Mouse (Mus musculus): ENCODE data around the gene Spo11. TPM values are rescaled to one million over a fixed set of nuclear protein-coding genes. Genes with fewer than 3 reads are reported as not detected.

Gene Spo11
- polyA plus RNA-seq, 1 experiment from 2014 or later, result 1.4 TPM

DNA sequence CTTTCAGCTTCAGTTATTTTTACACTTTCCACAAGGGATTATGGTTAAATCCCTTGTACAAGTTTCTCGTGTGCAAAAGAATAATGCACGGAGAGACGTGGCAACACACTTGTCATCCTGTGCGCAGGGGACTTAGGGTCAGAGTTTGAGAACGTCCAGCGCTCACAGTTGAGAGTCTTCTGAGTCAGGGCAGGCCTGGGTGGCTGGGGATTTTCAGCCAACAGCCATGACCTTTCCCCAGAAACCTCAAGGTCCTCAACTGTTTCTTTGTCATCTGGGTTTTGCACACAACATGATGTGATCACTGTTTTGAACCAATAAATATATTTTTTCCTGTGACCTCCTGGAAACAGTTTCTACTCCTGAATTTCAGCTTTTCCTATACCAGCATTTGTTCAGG is 12.7 kb downstream of the Spo11 start:
- ATAC-seq (ENCODE audit: low FRiP score, low read depth), result no peak
- WGBS, result 80% methylated on average over 6 of the region's 6 CpGs

DNA sequence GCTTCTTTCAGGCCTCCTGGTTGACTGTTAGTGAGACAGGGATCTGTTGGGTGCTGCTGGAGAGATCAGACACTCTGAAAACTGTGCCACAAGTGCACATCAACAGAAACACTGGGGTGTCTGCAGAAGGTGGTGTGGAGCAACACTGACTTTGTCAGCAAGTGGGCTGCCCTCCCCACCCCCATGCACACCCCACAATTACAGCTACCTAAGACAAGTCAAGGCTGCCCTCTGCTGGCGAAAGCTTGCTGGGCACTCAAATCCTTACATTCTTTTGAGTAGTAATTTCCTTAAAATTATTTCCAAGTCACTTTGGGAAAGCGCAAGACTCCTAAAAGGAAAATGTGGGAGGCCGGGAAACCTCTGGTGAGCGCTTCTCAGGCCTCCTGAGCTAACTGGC is 18.7 kb downstream of the Spo11 start:
- H3K36me3 ChIP-seq, result no peaks in the 10 kb centered on the region
- H3K27ac ChIP-seq, result no peak overlapping the region
- no peaks in the 10 kb centered on the region for H3K9me3 ChIP-seq
- no peak overlapping the region for H3K9ac ChIP-seq
- WGBS, result 12% methylated on average over 4 of the region's 4 CpGs
- H3K27me3 ChIP-seq, result peaks cover 7% of the 10 kb centered on the region; the same call in 1 of the 2 replicates
- no peak overlapping the region for H3K4me3 ChIP-seq
- ATAC-seq (ENCODE audit: low FRiP score, low read depth), result no peak
- H3K4me1 ChIP-seq, result peaks cover 12% of the 10 kb centered on the region
- H3K4me2 ChIP-seq (replicated peaks), result no peak overlapping the region

More for the DNA sequence above, 12.7 kb downstream of the Spo11 start:
- Histone ChIP-seq H3K4me3 (no peak overlapping the region), H3K4me2 (replicated peaks) (no peak overlapping the region), H3K9ac (no peak overlapping the region), H3K9me3 (no peaks in the 10 kb centered on the region), H3K36me3 (no peaks in the 10 kb centered on the region), H3K4me1 (peaks cover 8% of the 10 kb centered on the region; the same call in 1 of the 2 replicates), H3K27ac (no peak overlapping the region), H3K27me3 (no peaks in the 10 kb centered on the region)

DNA sequence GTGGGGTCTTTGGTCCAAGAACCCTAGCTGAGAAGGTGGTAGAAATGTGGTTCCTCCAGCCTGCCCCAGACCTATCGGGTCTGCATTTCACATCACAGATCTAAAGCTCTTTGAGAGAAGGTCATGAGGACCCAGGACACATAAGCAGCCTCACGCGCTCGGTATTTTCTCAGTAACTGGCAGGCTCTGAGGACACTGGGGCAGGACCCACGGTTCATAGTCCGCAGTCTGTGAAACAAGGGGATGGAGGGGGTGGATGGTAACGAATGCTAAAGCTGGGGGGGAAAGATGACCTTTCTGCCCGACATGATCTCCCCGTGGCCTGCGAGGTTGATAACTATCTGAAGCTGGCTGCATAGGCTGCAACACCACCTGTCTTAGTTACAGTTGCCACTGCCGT is 20.2 kb downstream of the Spo11 start:
- Histone ChIP-seq H3K4me1 (peaks cover 22% of the 10 kb centered on the region), H3K9me3 (no peaks in the 10 kb centered on the region), H3K27me3 (peaks cover 7% of the 10 kb centered on the region; the same call in 1 of the 2 replicates), H3K4me3 (no peak overlapping the region), H3K36me3 (peaks cover 13% of the 10 kb centered on the region), H3K4me2 (replicated peaks) (no peak overlapping the region), H3K9ac (no peak overlapping the region), H3K27ac (no peak overlapping the region)
- WGBS, result 58% methylated on average over 11 of the region's 11 CpGs
- no peak for ATAC-seq (ENCODE audit: low FRiP score, low read depth)

DNA sequence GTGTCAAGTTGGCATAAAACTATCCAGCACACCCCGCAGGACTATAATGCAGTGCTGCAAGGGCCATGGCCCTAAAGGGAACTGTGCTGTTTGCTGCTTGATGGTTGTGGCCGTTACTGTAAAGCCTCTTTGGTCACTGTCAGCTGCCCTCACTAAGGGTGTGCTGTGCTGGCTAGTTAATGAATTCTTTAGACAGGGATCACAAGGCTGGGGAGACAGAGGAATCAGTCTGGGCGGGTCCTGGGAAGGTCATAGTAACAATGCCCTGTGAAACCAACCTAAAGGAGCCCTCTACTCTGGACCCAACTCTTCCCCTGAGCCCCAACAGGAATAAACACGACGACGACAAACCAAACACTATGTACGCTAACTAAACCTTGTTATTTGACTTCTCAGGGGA is 21.0 kb downstream of the Spo11 start:
- Histone ChIP-seq H3K9ac (no peak overlapping the region), H3K4me1 (peaks cover 22% of the 10 kb centered on the region), H3K36me3 (peaks cover 21% of the 10 kb centered on the region), H3K27me3 (peaks cover 7% of the 10 kb centered on the region; the same call in 1 of the 2 replicates), H3K4me2 (replicated peaks) (no peak overlapping the region), H3K9me3 (no peaks in the 10 kb centered on the region), H3K4me3 (no peak overlapping the region), H3K27ac (no peak overlapping the region)
- WGBS, result 66% methylated on average over 7 of the region's 7 CpGs
- ATAC-seq (ENCODE audit: low FRiP score, low read depth), result no peak

DNA sequence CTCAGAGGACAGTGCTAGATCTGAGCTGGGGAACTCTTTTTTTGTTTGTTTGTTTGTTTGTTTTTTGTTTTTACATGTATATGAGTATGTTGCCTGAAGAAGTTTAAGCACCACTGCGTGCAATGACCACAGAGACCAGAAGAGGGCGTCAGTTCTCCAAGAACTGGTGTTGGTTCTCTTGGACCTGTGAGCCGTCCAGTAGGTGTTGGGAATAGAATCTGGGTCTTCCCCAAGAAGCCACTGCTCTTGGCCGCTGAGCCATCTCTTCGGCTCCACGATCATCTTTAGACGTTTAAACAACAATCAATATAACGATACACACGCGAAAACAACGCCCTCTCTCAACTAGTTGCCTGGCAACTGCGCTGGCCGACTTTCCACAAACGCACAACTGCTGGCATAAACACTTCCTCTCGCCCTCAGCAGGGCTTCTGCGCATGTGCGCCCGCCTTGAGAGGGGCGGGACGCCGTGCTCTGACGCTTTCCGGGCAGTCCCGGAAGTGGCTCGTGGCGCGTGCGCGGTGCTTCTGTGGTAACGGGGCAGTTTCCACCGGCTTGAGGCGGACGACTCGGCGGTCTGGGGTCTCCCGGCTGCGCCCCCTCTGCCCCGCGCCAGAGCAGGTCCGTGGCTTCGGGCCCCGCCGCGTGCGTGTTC is 22.3 kb downstream of the Spo11 start, which contains the start of gene Rae1:
Gene Rae1 (plus strand): TSS at position 488 of the 655 bp plus-strand sequence.
- peak within 1 kb of the TSS; percentile 95 for H3K9ac ChIP-seq
- H3K36me3 ChIP-seq, result peaks cover 33% of the 10 kb centered on the region
- WGBS, result under 1% methylated on average over 45 of the region's 45 CpGs
- H3K4me1 ChIP-seq, result peaks cover 22% of the 10 kb centered on the region
- H3K4me3 ChIP-seq, result peak within 1 kb of the TSS; percentile 95
- H3K27ac ChIP-seq, result peak within 1 kb of the TSS; percentile 88
- H3K4me2 ChIP-seq (replicated peaks), result peak within 1 kb of the TSS; percentile 93
- H3K9me3 ChIP-seq, result no peaks in the 10 kb centered on the region
- H3K27me3 ChIP-seq, result peaks cover 7% of the 10 kb centered on the region; the same call in 1 of the 2 replicates
- peak; percentile 93 for ATAC-seq (ENCODE audit: low FRiP score, low read depth)

DNA sequence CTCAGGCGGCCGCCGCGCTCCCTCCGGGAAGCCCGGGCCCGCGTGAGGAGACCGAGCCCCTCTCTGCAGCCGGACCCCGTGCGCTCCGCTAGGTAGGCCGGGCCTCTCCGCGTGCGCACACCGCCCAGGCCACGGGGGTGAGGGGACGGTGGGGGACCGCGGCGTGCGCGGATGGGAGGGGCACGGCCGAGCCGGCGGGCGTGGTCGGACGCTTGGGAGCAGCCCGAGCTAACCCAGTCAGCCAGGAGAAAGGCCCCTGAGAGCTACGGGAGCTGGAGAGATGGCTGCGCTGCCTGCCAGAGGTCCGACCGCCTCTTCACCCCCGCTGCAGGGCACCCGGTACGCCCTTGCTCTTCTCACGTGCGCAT is 22.8 kb downstream of the Spo11 start:
- peak; percentile 86 for ATAC-seq (ENCODE audit: low FRiP score, low read depth)
- Histone ChIP-seq H3K27me3 (peaks cover 7% of the 10 kb centered on the region; the same call in 1 of the 2 replicates), H3K4me1 (peaks cover 22% of the 10 kb centered on the region), H3K27ac (peak overlapping the region; percentile 88), H3K9ac (peak overlapping the region; percentile 95), H3K4me3 (peak overlapping the region; percentile 95), H3K9me3 (no peaks in the 10 kb centered on the region), H3K4me2 (replicated peaks) (peak overlapping the region; percentile 93), H3K36me3 (peaks cover 38% of the 10 kb centered on the region)
- WGBS, result under 1% methylated on average over 42 of the region's 42 CpGs

DNA sequence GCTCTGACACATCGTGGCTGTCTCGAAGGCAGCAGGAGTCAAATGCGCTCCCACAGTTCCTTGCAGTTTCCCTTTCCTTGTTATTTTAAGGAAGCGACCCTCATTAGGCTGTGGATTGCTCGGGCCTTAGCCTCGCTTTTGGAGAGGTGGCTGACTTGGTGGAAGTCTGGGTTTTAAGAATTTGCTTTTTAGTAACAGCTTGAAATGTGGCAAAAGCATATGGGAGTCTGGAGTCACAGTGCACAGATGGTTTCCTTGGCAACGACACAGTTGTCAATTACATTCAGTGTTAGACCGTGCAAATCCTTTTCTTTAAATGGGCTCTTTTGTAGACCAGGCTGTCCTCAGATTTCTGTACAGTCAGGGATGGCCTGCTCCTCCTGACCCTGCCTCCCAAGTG is 23.4 kb downstream of the Spo11 start:
- H3K4me3 ChIP-seq, result peak overlapping the region; percentile 95
- peak overlapping the region; percentile 93 for H3K4me2 ChIP-seq (replicated peaks)
- H3K4me1 ChIP-seq, result peaks cover 18% of the 10 kb centered on the region
- no peak overlapping the region; the same call in 1 of the 2 replicates for H3K27ac ChIP-seq
- peaks cover 7% of the 10 kb centered on the region; the same call in 1 of the 2 replicates for H3K27me3 ChIP-seq
- peaks cover 45% of the 10 kb centered on the region for H3K36me3 ChIP-seq
- 24% methylated on average over 8 of the region's 8 CpGs for WGBS
- H3K9me3 ChIP-seq, result no peaks in the 10 kb centered on the region
- H3K9ac ChIP-seq, result peak overlapping the region; percentile 95
- ATAC-seq (ENCODE audit: low FRiP score, low read depth), result no peak

DNA sequence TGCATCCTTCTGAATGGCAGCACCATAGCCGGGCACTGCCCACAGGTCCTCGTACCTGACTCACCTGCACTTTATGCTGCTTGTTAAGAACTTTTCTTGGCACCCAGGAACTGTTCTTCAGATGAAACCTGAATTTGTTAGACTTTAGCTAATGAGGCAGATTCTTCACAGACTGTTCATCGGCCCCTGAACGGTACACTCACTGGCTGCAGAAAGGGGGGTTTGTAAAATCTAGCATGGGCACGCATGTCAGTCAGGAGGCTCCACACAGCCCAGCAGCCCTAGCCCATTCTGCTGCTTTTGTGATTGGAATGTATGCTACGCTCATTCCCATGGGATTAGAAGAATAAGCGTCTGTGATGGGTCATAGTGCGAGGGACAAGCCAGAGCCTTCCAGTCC is 26.2 kb downstream of the Spo11 start:
- ATAC-seq (ENCODE audit: low FRiP score, low read depth), result no peak
- 95% methylated on average over 8 of the region's 8 CpGs for WGBS
- peaks cover 16% of the 10 kb centered on the region for H3K4me1 ChIP-seq
- H3K9me3 ChIP-seq, result no peaks in the 10 kb centered on the region
- H3K4me3 ChIP-seq, result no peak overlapping the region
- H3K36me3 ChIP-seq, result peaks cover 73% of the 10 kb centered on the region
- H3K9ac ChIP-seq, result no peak overlapping the region
- no peak overlapping the region for H3K4me2 ChIP-seq (replicated peaks)
- H3K27ac ChIP-seq, result no peak overlapping the region
- H3K27me3 ChIP-seq, result no peaks in the 10 kb centered on the region

DNA sequence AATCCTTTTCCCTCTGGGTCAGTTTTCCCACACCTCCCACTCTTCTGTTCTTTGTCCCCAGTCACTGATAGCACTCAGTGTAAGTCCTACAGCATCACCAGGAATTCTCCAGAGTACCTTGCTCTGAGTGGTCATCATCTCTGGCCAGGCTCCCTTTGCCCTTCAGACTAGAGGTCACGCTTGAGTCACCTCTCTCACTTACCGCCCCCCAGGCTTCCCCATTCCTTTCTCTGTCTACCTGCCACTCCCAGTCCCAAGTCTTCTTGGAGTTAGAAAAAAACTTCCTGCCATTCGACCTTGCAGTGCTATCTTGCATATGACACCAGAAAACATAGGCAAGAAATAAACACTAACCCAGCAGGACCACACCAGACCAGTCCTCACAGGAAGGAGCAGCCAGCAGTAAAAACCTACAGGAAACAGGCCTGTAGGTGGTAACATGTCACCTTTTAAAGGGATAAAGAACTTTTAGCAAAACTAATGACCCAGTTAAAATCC is 32.8 kb downstream of the Spo11 start:
- WGBS, result 71% methylated on average over 3 of the region's 3 CpGs

DNA sequence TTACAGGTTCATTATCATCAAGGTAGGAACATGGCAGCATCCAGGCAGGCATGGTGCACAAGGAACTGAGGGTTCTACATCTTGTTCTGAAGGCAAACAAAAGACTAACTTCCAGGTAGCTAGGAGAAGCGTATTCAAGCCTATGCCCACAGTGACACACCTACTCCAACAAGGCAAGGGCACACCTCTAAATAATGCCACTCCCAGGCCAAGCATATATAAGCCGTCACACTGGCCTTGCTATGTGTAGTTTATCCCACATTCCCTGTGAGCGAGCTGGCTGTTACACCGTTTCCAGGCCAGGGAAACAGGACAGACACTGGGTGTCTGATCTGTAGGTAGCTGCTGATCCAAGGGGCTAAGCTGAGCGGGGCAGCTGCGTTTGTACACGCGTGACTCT is 33.9 kb downstream of the Spo11 start:
- H3K27me3 ChIP-seq, result no peaks in the 10 kb centered on the region
- no peak overlapping the region for H3K9ac ChIP-seq
- peaks cover 4% of the 10 kb centered on the region; the same call in 1 of the 2 replicates for H3K4me1 ChIP-seq
- H3K27ac ChIP-seq, result no peak overlapping the region
- no peaks in the 10 kb centered on the region for H3K9me3 ChIP-seq
- WGBS, result 94% methylated on average over 8 of the region's 8 CpGs
- no peak overlapping the region for H3K4me2 ChIP-seq (replicated peaks)
- ATAC-seq (ENCODE audit: low FRiP score, low read depth), result no peak
- peaks cover 99% of the 10 kb centered on the region for H3K36me3 ChIP-seq
- H3K4me3 ChIP-seq, result no peak overlapping the region

More for the DNA sequence above, 32.8 kb downstream of the Spo11 start:
- no peak overlapping the region for H3K9ac ChIP-seq
- no peak overlapping the region for H3K4me3 ChIP-seq
- ATAC-seq (ENCODE audit: low FRiP score, low read depth), result no peak
- H3K4me1 ChIP-seq, result peaks cover 4% of the 10 kb centered on the region; the same call in 1 of the 2 replicates
- no peak overlapping the region for H3K27ac ChIP-seq
- no peaks in the 10 kb centered on the region for H3K9me3 ChIP-seq
- peaks cover 100% of the 10 kb centered on the region for H3K36me3 ChIP-seq
- no peaks in the 10 kb centered on the region for H3K27me3 ChIP-seq
- H3K4me2 ChIP-seq (replicated peaks), result no peak overlapping the region

DNA sequence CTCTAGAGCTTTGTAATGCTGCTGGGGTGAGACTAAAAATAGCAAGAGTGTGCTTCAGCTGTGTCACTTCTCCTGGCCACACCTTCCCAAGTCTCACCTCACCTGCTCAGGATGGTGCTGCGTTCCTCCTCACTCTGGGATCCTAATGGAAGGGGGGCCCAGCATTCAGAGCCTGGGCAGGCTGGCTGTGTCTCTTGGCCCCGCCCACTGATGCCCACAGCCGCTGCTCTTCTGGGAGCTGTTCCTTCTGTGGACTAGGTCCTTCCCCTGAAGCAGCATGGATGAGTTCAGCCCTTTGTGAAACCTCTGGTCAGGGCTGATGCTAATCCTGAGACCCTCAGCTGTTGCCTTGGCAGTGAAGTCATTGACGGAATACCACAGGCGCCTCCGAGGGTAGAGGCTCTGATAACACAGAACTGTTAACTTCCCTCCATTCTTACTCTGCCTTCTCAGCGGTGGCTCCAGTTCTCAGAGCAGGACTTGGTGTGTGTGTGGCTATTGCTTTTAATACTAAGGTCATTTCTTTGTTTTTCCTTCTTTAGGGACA is 37.3 kb downstream of the Spo11 start:
- Histone ChIP-seq H3K4me1 (peaks cover 13% of the 10 kb centered on the region), H3K36me3 (peaks cover 65% of the 10 kb centered on the region), H3K27me3 (peaks cover 9% of the 10 kb centered on the region; the same call in 1 of the 2 replicates), H3K4me3 (no peak overlapping the region), H3K4me2 (replicated peaks) (no peak overlapping the region), H3K9me3 (no peaks in the 10 kb centered on the region), H3K9ac (no peak overlapping the region), H3K27ac (no peak overlapping the region)
- no peak for ATAC-seq (ENCODE audit: low FRiP score, low read depth)
- WGBS, result 76% methylated on average over 7 of the region's 7 CpGs

DNA sequence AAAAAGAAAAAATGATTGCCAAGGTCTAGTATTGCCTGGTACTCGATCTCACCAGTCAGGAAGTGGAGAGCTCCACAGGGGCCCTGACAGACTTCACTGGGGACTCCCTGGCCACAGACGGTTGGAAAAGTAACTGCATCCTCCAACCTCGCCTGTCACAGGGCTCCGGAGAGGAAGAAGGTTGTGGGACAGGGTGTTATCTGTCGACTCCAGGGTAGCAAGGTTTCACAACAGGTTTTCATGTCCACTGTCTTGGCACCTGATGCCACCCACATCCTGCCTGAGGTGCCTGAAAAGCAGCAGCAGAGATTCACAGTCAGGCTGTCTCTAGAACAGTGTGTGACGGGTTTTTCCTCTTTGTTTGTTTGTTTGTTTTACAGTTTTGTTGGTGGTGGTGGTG is 40.4 kb downstream of the Spo11 start:
- Histone ChIP-seq H3K36me3 (peaks cover 34% of the 10 kb centered on the region), H3K4me1 (peaks cover 24% of the 10 kb centered on the region), H3K27me3 (peaks cover 20% of the 10 kb centered on the region), H3K4me2 (replicated peaks) (no peak overlapping the region), H3K27ac (no peak overlapping the region), H3K4me3 (no peak overlapping the region), H3K9me3 (no peaks in the 10 kb centered on the region), H3K9ac (no peak overlapping the region)
- no peak for ATAC-seq (ENCODE audit: low FRiP score, low read depth)
- 41% methylated on average over 6 of the region's 6 CpGs for WGBS

Data from limb, embryonic 13.5 days (tissue).